Mouse (Mus musculus) cerebellum, adult 2 months (tissue): ENCODE measurements around the gene Ppp6r3.

Experiments
- CTCF ChIP-seq: fragments of 200-500 bp; IDR thresholded peaks from 2 replicates; pipeline ENCODE4 v1.5.1; 2011; ENCODE audit warnings: low read depth, mild to moderate bottlenecking, control low read depth, low read length, moderate library complexity, borderline replicate concordance; ENCODE audit not compliant: insufficient read depth
- POLR2A ChIP-seq: fragments of 200-500 bp; IDR thresholded peaks from 2 replicates; pipeline ENCODE4 v1.6.1; 2011; ENCODE audit warnings: low read length, control low read depth, borderline replicate concordance; ENCODE audit not compliant: insufficient read depth

DNA sequence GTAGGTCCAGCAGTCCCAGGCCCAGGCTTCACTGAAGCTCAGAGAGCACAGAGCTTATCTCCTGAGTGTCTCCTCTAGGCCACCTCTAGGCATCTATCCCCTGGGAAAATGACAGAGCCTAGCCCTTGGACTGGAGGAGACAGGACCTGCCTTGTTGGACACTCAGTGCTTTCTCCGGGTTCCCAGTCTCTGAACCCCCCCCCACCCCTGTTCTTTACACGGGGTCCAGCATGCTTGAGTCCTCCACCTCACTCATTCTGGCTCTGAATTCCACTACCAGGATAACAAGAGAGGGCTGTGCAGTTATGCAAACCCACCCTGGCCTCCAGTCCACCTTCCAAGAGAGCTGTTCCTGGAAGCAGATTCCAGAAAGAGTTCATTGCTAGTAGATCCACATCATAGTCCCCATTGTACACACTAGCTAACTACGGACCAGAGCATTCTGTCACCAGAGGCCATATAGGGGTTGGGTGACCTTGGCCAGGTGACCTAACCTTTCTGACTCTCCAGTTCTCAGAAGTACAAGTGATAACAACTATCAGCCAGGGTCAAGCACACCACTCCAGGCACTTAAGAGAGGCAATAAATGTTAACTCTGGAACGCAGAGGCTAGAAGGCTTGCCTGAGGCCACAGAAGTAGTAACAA, 1.8 kb upstream of the Ppp6r3 start:
- no peak for TF ChIP-seq CTCF
- no peak for TF ChIP-seq POLR2A
